Mouse (Mus musculus): Measurements from ENCODE around the gene Esrrg.

GRCm38 (mm10) chr1:187610336-187610948, 1.9 kb downstream of the Esrrg start:
- no peak for TF ChIP-seq CTCF (IDR thresholded peaks at IDR 0.05; ENCODE audit: insufficient read depth, low read depth, low read length)
- TF ChIP-seq POLR2A (IDR thresholded peaks at IDR 0.05; ENCODE audit: insufficient read depth, low read depth, low read length): no peak
